Mouse (Mus musculus): ENCODE results near the gene Selplg.

Gene Selplg

DNA sequence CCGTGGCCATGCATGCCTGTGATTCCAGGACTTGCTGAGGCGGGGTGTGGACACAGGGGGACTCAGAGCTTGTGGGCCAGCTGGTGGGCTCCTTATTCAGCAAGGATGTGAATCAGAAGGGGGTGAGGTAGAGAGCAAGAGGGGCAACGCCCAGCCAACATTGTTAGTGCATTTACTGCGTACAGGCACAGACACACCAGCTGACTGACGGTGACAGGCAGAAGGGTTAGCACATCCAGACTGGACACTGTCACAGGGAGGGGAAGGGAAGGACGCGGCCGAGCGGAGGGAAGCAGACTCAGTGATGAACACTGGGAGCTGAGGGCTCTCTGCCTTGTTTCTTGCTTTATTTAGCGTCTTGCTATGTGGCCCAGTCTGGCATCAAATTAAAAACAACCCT, 21.1 kb upstream of the Selplg start:
- no peak for DNase-seq

DNA sequence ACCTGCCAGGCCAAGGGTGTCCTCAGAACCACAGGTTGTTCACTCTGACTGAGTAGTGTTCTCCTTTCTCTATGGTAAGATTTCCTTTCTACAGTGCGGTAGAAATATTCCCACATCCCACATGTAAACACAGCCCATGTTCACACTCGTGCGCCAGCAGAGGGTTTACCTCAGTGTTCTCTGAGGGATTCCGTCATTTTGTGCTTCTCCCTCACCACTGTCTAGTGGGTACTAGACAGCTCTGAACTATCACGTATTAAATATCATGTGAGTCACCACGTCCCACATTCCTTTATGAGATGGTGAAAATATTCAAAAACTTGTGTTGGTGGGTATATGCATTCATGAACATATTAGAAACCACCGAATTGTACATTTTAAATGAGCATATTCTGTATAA, 20.0 kb upstream of the Selplg start:
- DNase-seq, result no peak

DNA sequence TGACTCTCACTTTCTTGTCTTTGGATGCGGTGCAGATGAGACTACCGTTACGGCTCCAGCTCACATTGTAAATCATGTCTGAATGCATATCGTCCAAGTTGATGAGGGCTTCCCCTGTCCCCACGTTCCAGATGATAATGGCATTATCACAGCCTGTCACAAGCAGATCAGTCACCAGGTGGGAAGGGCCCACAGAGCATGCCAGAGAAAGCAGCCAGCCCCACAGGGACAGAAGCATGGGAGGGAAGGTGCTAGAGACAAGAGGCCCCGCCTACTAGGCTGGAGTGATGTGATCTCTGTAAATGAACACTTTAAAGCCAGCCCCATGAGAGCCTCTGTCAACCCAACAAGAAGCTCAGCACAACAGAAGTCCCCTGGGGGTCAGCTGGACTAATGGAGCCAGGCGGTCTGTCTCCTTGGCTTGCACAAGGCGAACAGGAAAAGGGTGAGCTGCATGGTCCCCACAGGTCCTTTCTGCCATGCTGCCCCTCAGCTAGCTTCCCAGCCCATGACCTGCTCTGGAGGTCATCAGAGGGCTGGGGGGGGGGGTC, 18.3 kb upstream of the Selplg start:
- no peak for DNase-seq

DNA sequence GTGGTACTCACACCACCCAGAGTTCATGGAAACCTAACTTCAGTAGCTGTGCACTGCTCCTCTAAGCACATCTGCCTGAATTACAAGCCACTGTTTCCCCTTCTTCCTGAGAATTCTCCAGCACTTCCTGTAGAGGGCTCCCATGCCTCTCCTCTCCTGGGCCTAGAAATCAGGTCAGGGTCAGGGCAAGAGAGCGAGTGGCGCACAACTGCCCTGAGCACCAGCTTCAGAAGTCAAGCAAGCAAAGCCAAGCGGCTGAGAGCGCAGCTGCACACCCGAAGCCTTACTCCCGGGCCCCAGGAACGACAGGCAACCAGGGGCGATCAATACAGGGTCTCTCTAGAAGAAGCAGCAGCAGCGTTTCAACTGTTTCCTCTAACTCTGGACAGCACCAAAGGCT, 15.2 kb upstream of the Selplg start:
- no peak for DNase-seq

DNA sequence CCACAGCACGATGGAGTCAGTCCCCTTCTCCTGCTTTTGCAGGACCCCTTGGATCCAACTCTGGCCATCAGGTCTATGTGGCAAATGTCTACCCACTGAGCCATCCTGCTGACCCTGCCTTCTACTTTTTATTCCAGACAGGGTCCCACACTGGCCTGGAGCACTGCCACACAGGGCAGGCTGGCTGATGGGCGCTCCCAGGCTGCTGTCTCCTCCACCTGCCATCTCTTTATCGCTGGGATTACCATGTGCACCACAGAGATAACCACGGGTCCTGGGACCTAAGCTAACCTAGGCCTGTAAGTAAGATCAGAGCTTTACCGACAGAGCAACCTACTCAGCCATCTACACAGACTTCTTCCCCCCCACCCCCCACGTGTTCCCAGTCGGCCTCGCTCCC, 14.2 kb upstream of the Selplg start:
- no peak for DNase-seq

DNA sequence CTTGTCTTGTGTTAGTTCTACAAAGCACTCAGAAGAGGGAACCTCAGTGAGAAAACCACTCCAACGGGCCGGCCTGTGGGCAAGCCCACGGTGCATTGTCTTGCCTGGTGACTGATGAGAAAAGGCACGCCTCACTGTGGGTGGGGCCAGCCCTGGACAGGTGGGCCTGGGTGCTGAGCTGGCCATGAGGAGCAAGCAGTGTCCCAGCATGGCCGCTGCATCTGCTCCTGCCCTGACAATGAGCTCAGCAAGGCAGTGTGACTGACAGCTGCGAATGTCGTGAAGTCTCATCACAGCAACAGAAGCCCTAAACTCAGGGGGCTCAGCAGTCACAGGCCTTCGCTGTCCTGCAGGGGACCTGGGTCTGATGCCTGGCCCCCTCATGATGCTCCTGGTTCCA, 13.2 kb upstream of the Selplg start:
- no peak for DNase-seq

DNA sequence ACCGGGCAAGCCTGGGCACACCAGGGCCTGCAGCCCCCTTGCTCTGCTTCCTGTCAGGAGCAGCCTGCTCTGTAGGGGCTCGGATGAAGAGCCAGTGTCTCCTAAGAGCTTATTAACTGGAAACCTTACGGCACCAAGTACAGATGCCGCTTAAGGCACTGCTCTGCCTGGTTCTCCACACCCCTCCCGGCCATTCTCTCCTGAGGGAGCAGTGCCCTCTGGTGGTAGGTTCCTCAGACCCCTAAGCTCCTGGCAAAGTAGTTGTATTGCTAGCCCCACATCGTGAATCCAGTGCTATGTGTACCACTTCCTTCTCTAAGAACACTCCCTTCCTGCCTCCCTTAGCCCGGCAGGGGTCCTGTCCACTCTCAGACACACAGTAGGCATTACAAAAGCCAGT, 12.3 kb upstream of the Selplg start:
- no peak for DNase-seq

DNA sequence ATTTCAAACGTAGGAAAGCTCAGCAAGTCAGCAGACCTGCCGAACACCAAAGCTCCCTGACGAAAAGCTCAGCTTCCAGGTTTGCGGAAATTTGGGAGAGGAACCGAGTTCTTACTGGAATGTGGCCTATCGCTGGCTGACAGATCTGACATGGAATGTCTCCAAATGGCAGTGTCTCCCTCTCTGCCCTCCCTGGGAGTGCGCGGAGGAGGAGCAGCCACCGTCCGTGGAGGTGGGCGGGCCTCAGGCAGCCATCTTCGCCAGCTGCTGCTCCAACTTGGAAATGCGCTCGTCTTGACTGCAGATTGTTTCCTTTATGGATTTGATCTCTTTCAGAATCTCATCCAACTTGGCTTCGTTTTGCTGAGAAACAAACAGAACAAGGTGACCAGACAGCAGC, 11.7 kb upstream of the Selplg start:
- no peak for DNase-seq

DNA sequence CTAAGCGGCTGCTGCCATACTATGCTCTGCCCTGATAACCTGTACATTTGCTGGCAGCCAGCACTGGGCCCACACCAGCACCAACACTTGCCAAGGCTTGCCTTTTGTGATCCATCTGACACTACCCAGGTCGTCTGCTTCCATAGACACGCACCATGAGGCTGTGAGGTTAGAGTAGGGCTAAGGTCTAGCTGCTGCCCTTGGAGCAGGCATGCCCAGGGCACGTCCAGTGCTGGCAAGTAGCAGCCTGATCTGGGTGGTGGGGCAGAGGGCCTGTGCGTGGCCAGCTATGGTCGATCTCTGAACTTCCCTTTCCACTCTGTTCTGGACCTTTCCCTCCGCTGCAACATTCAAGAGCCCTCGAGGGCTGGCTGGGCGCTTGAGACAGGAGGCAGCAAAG, 10.5 kb upstream of the Selplg start:
- DNase-seq, result no peak

DNA sequence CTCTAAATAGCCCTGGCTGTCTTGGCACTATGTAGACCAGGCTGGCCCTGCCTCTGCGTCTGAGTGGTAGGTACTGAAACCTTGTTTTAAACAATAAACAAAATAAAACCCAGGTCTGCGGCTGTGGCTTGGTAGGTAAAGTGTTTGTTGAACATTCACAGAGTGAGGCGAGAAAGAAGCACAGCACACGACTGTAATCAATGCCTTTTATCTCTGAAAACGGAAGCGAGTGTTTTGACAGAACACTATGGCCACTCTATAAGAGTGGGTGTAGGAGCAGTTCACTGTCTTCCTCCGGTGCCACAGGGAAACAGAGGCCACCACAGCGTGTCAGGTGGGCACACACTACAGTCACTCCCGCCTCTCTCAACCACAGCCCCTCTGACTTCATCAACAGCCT, 9.8 kb upstream of the Selplg start:
- DNase-seq, result no peak

DNA sequence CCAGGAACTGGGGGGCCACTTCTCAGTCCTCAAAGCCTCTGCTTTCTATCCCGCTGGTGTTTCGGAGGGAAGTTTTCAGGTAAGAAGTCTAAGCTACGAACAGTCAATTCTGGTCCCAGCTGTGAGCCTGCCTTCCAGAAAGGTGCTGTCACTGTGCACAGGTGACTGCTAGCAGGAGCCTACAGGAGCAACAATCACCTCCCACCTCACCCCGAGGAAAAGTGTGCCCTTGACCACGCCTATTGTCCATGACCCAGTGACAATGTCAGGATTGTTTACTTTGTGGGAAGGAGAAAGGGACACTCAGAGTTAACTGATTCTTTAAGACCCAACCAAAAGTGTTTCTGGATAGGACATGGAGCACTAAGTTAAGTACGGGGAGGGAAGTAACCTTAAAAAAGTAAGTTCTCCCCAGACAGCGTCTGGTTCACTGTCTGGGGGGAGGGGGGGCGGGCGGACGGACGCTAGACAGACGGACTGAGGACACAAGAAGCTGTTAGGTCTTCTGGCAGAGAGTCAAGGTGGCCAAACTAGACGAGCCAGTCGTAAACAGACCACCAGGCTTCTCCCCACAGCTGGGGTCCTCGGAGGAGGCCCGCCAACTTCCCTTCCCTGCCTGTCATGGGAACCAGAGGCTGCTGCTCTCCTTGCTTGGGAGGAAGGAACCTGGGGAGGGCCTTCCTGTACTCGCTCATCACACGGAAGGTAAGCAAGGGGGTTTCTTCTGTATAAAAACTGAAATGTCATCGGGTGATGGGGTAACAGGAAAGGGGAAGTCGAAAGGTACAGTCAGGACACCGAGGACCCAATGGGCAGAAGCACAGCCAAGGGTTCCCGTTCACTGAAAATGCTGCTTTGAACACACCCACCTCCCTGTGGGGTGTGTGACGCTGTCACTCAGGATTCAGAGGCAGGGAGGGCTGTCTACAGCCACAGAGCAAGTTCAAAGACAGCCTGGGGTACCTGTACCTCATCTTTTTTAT, 9.1 kb upstream of the Selplg start:
- no peak for DNase-seq

DNA sequence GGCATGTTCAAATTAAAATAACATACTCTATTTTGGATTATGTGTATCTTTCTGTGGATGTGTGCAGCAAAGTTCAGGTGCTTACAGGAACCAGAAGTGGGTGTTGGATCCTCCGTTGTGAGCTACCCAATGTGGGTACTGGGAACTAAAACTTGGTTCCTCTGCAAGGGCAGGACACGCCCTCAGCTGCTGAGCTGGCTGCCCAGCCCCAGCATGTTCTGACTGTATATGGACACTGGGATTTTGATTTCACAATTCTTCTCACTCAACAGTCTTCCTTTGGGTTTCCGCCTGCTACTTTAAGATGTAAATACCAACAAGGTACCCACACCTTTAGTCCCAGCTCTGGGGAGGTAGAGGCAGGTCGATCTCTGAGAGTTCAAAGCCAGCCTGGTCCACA, 8.0 kb upstream of the Selplg start:
- DNase-seq, result no peak

DNA sequence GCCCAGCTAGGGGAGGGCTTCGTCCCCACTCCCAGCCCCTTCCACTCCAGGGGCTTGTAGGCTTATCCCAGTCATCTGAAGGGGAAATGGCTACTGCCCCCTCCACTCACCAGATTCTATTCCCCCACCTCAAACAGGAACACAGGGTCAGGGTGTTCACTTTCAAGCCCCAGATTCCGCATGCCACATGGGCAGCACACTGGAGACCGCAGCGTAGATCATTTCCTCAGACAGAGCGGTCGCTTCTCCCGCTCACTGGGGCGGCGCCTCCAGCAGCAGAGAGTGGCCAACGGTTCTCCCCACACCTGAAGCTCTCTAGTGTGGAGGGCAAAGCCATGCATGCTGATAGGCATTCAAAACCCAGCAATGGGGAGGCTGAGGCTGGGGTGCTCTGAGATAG, 4.5 kb upstream of the Selplg start:
- no peak for DNase-seq

DNA sequence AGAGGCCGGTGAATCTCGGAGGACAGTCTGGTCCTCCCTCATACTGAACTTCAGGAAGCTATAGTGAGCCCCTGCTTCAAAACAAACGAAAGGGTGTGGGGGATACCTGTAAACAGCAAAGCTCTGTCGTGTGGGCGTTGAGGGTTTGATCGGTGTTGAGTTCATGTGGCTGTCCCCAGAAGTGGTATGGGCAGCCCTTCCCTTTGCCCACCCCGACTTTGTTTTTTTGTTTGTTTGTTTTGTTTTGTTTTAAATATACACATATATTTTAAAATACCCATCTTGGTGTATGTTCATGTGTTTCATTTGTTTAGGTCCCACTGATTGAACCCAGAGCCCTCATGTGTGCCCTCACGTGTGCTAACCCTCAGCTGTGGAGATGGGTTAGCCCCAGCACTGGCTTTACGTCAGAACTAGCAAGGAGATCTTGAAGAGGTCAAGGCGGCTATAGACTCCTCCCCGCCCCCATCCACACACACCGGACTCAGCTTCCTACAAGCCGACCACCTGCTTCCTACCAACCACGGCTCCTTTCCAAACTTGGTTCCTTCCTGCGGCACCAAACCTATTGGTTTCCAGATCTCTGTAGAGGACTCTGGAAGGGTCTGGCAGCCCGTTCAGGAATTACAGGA, 988 bp upstream of the Selplg start:
- no peak for DNase-seq

DNA sequence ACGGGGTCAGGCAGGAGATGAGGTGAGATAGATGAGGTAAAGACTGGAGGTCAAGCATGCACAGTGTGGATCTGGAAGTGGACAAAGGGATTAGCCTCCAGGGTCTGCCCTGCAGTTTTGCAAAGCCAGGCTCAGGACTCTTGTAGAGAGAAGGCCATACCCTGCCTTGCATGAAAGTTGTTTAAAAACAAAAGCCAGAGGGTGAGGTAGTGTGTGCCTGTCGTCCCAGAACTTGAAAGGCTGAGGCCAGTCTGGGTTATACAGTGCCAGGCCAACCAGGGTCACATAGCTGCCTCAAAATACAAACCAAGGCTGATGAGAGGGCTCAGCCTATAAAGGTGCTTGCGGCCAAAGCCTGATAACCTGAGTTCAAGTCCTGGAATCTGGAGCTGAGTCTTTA, 703 bp downstream of the Selplg start:
- DNase-seq, result no peak

DNA sequence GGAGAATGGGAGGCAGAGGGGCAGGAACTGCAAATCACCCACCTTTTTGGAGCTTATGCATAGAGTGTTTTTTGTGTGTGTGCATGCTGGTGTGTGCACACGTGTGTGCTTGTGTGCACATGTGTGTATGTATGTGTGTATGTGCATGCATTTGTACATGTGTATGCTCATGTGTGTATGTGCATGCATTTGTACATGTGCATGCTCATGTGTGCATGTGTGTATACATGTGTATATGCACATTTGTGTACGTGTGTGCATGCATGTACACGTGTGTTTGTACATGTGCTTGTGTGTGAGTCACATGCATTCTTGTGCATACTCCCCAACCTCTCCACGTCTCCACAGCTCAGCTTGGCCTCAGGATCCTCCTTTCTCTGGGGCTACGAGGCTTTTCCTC, 1.6 kb downstream of the Selplg start:
- no peak for DNase-seq

DNA sequence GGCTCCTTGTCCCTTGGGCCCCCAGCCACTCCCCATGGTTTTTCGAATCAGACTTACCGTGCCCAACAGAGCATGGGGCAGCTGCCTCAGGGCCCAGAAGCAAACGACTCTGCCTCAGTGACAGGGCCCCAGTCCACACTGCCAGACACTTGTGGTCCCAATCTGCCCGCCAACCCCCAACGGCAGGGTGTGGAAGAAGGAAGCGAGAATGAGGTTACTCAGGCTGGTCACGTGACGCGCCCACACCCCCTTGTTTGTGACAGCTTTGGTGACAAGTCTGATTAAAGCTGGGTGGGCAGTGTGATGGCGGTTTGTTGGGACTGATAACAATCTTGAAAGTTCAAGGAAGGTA, 2.2 kb downstream of the Selplg start:
- no peak for DNase-seq

DNA sequence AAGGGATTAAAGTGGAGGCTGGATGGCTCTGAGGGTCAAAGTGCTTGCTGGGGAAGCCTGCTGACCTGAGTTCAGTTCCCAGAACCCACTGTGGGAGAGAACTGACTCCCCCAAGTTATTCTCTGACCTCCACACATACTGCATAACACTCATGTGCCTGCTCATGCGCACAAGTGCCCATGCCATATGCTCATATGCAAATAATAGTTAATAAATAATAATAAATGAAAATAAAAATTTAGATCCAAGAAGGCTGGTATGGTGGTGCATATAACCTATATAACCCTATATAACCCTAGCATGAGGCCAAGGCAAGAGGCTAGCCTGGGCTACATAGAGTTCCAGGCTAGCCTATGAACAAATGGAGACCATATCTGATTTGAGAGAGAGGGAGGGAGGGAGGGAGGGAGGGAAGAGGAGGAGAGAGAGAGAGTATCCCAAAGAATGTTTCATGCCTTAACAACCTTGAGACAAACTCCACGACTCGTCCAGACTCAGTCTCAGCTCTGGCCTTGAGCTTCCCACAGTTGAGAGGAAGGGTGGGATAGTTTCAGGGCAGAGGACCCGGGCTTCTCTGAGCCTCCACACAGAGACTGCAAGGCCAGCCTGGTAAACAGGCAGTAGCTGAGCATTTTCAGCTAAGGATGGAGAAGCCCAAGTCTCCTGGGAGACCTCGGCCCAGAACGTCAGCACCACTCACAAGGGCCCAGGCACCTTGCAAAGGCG, 2.7 kb downstream of the Selplg start:
- no peak for DNase-seq

DNA sequence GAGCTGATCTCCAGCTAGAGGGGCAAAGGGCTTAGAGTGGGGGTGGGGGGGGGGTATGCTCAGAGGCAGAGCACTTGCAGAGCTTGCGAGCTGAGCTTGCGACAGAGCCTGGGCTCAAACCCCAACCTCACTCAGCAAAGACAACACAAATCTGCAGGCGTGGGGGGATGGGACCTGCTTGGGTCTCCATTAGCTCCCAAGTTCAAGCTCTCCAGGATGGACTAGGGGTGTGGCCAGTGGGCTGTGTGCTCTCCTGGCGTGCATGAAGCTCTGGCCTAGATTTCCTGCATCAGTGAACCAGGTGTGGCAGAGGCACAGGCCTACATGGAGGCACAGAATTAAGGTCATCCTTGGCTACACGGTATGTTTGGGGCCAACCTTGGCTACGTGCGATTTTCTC, 4.0 kb downstream of the Selplg start:
- DNase-seq, result no peak

DNA sequence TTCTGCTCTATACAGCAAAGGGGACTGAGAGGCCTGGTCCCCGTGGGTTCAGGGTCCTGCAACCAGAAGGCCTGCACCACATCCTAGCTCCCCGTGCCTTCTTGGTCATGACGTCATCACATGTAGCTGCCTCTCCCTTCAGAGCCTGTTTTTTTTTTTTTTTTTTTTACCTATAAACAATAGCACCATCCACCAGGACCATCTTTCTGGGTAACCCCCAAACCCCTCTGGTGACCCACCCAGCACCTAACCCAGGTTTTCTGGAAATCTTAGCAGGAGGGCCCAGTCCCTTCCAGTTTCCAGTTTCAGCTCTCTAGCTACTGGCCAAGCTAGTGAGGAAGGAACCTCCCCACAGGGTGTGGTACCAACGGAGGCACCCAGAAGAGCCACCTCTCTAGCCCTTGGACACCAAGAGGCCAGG, 4.4 kb downstream of the Selplg start:
- DNase-seq, result no peak

DNA sequence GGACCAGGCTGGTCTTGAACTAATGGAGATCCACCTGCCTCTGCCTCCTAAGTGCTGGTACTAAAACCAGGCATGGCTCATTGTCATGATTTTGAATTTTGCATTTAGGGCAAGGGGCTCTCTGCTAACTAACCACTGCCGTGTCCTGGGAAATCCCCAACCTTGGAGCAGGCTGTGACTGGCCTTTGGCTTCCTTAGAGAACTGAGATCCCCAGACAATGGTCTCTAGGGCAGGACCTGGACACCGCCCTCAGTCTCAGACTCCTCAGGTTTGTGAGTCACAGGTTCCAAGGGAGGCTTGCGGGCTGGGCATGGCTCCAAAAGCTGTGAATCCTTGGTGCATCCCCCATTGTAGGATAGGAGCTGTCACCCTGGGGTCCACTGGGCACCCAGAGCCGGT, 5.8 kb downstream of the Selplg start:
- DNase-seq, result no peak

DNA sequence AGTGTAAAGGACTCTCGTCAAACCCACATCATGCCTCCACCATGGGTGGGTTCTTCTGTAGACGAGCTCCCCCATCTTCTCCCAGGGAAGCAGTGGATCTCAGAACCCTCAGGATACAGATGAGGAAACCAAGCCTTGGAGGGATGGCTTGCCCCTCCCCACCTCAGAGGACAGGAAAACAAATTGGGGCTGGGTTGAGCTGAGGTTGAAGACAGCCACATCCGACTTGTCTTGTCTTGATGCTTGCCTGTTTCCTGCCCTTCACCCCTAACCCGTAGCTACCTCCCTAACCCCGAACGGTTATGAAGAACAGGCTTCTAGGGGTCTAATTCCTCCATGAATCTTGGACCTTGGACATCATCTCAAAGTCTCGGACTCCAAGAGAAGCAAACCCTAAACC, 6.9 kb downstream of the Selplg start:
- no peak for DNase-seq

DNA sequence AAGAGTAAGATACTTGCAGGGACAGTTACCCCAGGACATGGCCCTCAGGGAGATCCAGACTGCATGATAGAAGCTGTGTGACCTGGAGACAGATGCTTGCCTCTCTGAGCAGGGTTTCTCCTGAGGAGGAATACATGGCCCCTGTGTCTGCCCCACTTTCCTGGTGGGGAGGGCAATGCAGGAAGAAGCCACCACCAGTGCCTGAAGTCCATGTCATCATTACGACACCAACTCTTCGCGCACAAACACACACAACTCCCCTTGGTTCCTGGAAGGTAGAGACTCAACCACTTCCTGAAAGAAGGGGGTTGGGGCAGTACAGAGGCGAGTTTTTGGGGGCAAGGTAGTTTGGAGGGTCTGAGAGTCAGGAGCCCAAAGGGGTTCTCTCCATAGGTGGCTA, 8.2 kb downstream of the Selplg start:
- no peak for DNase-seq

DNA sequence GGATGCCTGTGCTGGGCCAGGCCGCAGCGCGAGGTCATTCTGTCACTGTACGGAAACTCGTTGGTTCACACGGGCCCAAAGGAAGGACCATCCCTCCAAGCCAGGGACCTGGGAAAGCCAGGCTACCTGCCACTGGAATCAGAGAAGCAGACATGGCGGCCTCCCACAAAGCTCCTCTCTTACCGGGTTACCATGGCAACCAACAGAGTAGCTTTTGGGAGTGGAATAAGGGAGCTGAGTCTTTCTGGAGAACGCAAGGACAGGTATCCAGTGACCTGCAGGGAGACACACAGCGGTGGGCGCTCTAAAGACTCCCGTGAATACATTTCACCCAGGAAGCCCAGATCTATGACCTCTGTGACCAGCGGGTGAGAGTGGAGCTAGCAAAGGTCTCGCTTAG, 13.9 kb downstream of the Selplg start:
- no peak for DNase-seq
